Mouse (Mus musculus): Measurements from ENCODE around the gene Gm42674. TPM values are rescaled to one million over a fixed set of nuclear protein-coding genes. Genes with fewer than 3 reads are reported as not detected.

The Gm42674 gene
- polyA plus RNA-seq, 1 experiment, result not detected

- no peak for TF ChIP-seq GATA1 (IDR thresholded peaks at IDR 0.05; ENCODE audit: low read length)
Measured at GRCm38 (mm10) chr3:90609102-90609501, 7.4 kb downstream of the Gm42674 start.

- TF ChIP-seq GATA1 (IDR thresholded peaks at IDR 0.05; ENCODE audit: low read length), result no peak
Measured at GRCm38 (mm10) chr3:90611494-90611893, 9.8 kb downstream of the Gm42674 start.

- TF ChIP-seq GATA1 (IDR thresholded peaks at IDR 0.05; ENCODE audit: low read length), result no peak
Measured at GRCm38 (mm10) chr3:90612061-90612460, 10.4 kb downstream of the Gm42674 start.

- no peak for TF ChIP-seq GATA1 (IDR thresholded peaks at IDR 0.05; ENCODE audit: low read length)
Measured at GRCm38 (mm10) chr3:90612728-90613291, 11.1 kb downstream of the Gm42674 start, which contains the start of gene S100a6. Gene S100a6, plus strand, starts transcription at chr3:90612882.

- TF ChIP-seq GATA1 (IDR thresholded peaks at IDR 0.05; ENCODE audit: low read length), result no peak
Measured at GRCm38 (mm10) chr3:90613461-90614147, 11.9 kb downstream of the Gm42674 start.

GRCm38 (mm10) chr3:90614148-90614530, 12.4 kb downstream of the Gm42674 start:
- TF ChIP-seq GATA1 (IDR thresholded peaks at IDR 0.05; ENCODE audit: low read length), result no peak

GRCm38 (mm10) chr3:90614611-90615251, 13.0 kb downstream of the Gm42674 start:
- TF ChIP-seq GATA1 (IDR thresholded peaks at IDR 0.05; ENCODE audit: low read length), result no peak

- no peak for TF ChIP-seq GATA1 (IDR thresholded peaks at IDR 0.05; ENCODE audit: low read length)
Measured at GRCm38 (mm10) chr3:90615415-90615814, 13.7 kb downstream of the Gm42674 start.

- TF ChIP-seq GATA1 (IDR thresholded peaks at IDR 0.05; ENCODE audit: low read length), result no peak
Measured at GRCm38 (mm10) chr3:90615911-90616310, 14.2 kb downstream of the Gm42674 start.

GRCm38 (mm10) chr3:90617586-90617985, 15.9 kb downstream of the Gm42674 start:
- no peak for TF ChIP-seq GATA1 (IDR thresholded peaks at IDR 0.05; ENCODE audit: low read length)

- no peak for TF ChIP-seq GATA1 (IDR thresholded peaks at IDR 0.05; ENCODE audit: low read length)
Measured at GRCm38 (mm10) chr3:90621552-90621951, 19.8 kb downstream of the Gm42674 start.

GRCm38 (mm10) chr3:90623435-90624071, 21.8 kb downstream of the Gm42674 start:
- TF ChIP-seq GATA1 (IDR thresholded peaks at IDR 0.05; ENCODE audit: low read length), result no peak

- TF ChIP-seq GATA1 (IDR thresholded peaks at IDR 0.05; ENCODE audit: low read length), result no peak
Measured at GRCm38 (mm10) chr3:90625496-90625895, 23.8 kb downstream of the Gm42674 start.

- no peak for TF ChIP-seq GATA1 (IDR thresholded peaks at IDR 0.05; ENCODE audit: low read length)
Measured at GRCm38 (mm10) chr3:90626266-90627021, 24.7 kb downstream of the Gm42674 start.

- TF ChIP-seq GATA1 (IDR thresholded peaks at IDR 0.05; ENCODE audit: low read length), result no peak
Measured at GRCm38 (mm10) chr3:90627366-90627765, 25.7 kb downstream of the Gm42674 start.
